Mouse (Mus musculus) forebrain, postnatal 0 days (tissue): ENCODE data around the gene Cdk19. TPM values are rescaled to one million over a fixed set of nuclear protein-coding genes. Genes with fewer than 3 reads are reported as not detected.

Experiments
- ATAC-seq: fragments of 200-750 bp; cut with Nextera tagmentation; 2 replicates; pipeline ENCODE4 v1.8.0; 2017; ENCODE audit warnings: mild to moderate bottlenecking, moderate library complexity
- DNase-seq: peaks from one replicate; pipeline ENCODE4 v3.0.0-alpha.2; 2015
- H3K27ac ChIP-seq: fragments of 300-500 bp; sonication (generic); 2 replicates; pipeline ENCODE4 v1.5.1; 2014; ENCODE audit warnings: low read depth, mild to moderate bottlenecking, antibody characterized with exemption, low read length, moderate library complexity, mixed read lengths
- H3K27me3 ChIP-seq: fragments of 300-500 bp; sonication (generic); 2 replicates; pipeline ENCODE4 v1.6.1; 2014; ENCODE audit warnings: mild to moderate bottlenecking, low read length, mixed read lengths; ENCODE audit not compliant: insufficient read depth
- H3K36me3 ChIP-seq: fragments of 300-500 bp; sonication (generic); 2 replicates; pipeline ENCODE4 v1.6.1; 2014; ENCODE audit warnings: mild to moderate bottlenecking, moderate library complexity; ENCODE audit not compliant: insufficient read depth
- H3K4me1 ChIP-seq: fragments of 300-500 bp; sonication (generic); 2 replicates; pipeline ENCODE4 v1.6.1; 2014; ENCODE audit warnings: antibody characterized with exemption; ENCODE audit not compliant: insufficient read depth
- H3K4me2 ChIP-seq: fragments of 300-500 bp; sonication (generic); 2 replicates; pipeline ENCODE4 v1.6.1; 2014; ENCODE audit warnings: low read depth, mild to moderate bottlenecking, moderate library complexity
- H3K4me3 ChIP-seq: fragments of 300-500 bp; sonication (generic); 2 replicates; pipeline ENCODE4 v1.5.1; 2014; ENCODE audit warnings: low read depth, low read length, mixed read lengths
- H3K9ac ChIP-seq: fragments of 300-500 bp; sonication (generic); 2 replicates; pipeline ENCODE4 v1.6.1; 2014; ENCODE audit warnings: mild to moderate bottlenecking
- H3K9me3 ChIP-seq: fragments of 300-500 bp; sonication (generic); 2 replicates; pipeline ENCODE4 v1.6.1; 2016; ENCODE audit warnings: low read length
- CTCF ChIP-seq: sonication (generic); IDR thresholded peaks from 2 replicates; pipeline ENCODE4 v1.5.1; 2016; ENCODE audit warnings: antibody characterized with exemption, control low read depth, low read depth
- WGBS: fragments of 180-500 bp; shearing (Covaris S2); extraction: QIAGEN DNeasy Blood & Tissue Kit; methylation state at CpG from one replicate; pipeline ENCODE4 v1.1.7; 2014; 5-methylcytosine and 5-hydroxymethylcytosine counted together
- polyA plus RNA-seq: library from polyadenylated mRNA; unstranded; fragments of >200 nt; fragmentation: Nextera tagmentation; extraction: Ambion mirVana; gene quantifications from 2 replicates; pipeline ENCODE4 v1.2.1, GENCODE M21; 2015
- total RNA-seq: library from RNA; depleted of rRNA; stranded (reverse); fragments of >200 nt; gene quantifications from 2 replicates; pipeline ENCODE4 v1.2.3, GENCODE M21; 2014

Gene Cdk19
- total and polyA plus RNA-seq, 2 experiments from 2014 or later = 11.5 to 33.7 TPM

- Histone ChIP-seq H3K27ac (peak overlapping the region; percentile 68), H3K36me3 (no peaks in the 10 kb centered on the region), H3K4me1 (peaks cover 13% of the 10 kb centered on the region), H3K4me2 (no peak overlapping the region), H3K4me3 (no peak overlapping the region), H3K27me3 (no peaks in the 10 kb centered on the region), H3K9ac (no peak overlapping the region), H3K9me3 (no peaks in the 10 kb centered on the region)
- 39% methylated on average over 3 of the region's 3 CpGs for WGBS
- no peak for TF ChIP-seq CTCF
- DNase-seq = no peak
- no peak for ATAC-seq
Measured at GRCm38 (mm10) chr10:40446088-40446604, 106.8 kb downstream of the Cdk19 start.

GRCm38 (mm10) chr10:40446630-40447029, 107.3 kb downstream of the Cdk19 start:
- peak; percentile 65 for DNase-seq
- peak overlapping the region; percentile 68; the same call in 1 of the 2 replicates for H3K27ac ChIP-seq
- no peak overlapping the region for H3K9ac ChIP-seq
- no peaks in the 10 kb centered on the region for H3K9me3 ChIP-seq
- peaks cover 13% of the 10 kb centered on the region for H3K4me1 ChIP-seq
- peak; percentile 82 for ATAC-seq
- H3K27me3 ChIP-seq = no peaks in the 10 kb centered on the region
- H3K4me2 ChIP-seq = no peak overlapping the region
- TF ChIP-seq CTCF = no peak
- no peaks in the 10 kb centered on the region for H3K36me3 ChIP-seq
- no peak overlapping the region for H3K4me3 ChIP-seq
- WGBS = 13% methylated on average over 3 of the region's 3 CpGs

- H3K27me3 ChIP-seq = no peaks in the 10 kb centered on the region
- peaks cover 13% of the 10 kb centered on the region for H3K4me1 ChIP-seq
- H3K4me2 ChIP-seq = no peak overlapping the region
- ATAC-seq (no peak), DNase-seq (no peak)
- no peaks in the 10 kb centered on the region for H3K36me3 ChIP-seq
- H3K9me3 ChIP-seq = no peaks in the 10 kb centered on the region
- no peak overlapping the region for H3K9ac ChIP-seq
- 55% methylated on average over 3 of the region's 3 CpGs for WGBS
- H3K27ac ChIP-seq = peak overlapping the region; percentile 59
- no peak overlapping the region for H3K4me3 ChIP-seq
- no peak for TF ChIP-seq CTCF
Measured at GRCm38 (mm10) chr10:40447295-40447694, 107.9 kb downstream of the Cdk19 start.

GRCm38 (mm10) chr10:40447921-40448320, 108.6 kb downstream of the Cdk19 start:
- H3K27ac ChIP-seq = peak overlapping the region; percentile 67
- WGBS = 44% methylated on average over 5 of the region's 5 CpGs
- no peak for ATAC-seq

GRCm38 (mm10) chr10:40448444-40448843, 109.1 kb downstream of the Cdk19 start:
- H3K27me3 ChIP-seq = no peaks in the 10 kb centered on the region
- no peak overlapping the region for H3K4me3 ChIP-seq
- H3K27ac ChIP-seq = peak overlapping the region; percentile 67
- TF ChIP-seq CTCF = no peak
- H3K9ac ChIP-seq = no peak overlapping the region
- H3K4me2 ChIP-seq = no peak overlapping the region
- H3K9me3 ChIP-seq = no peaks in the 10 kb centered on the region
- 59% methylated on average over 3 of the region's 3 CpGs for WGBS
- peak; percentile 21 for DNase-seq
- no peaks in the 10 kb centered on the region for H3K36me3 ChIP-seq
- peaks cover 13% of the 10 kb centered on the region for H3K4me1 ChIP-seq
- peak; percentile 59; the same call in 1 of the 2 replicates for ATAC-seq

More at GRCm38 (mm10) chr10:40447921-40448320, 108.6 kb downstream of the Cdk19 start:
- Histone ChIP-seq H3K4me1 (peaks cover 13% of the 10 kb centered on the region), H3K4me3 (no peak overlapping the region), H3K36me3 (no peaks in the 10 kb centered on the region), H3K4me2 (no peak overlapping the region), H3K9me3 (no peaks in the 10 kb centered on the region), H3K9ac (no peak overlapping the region), H3K27me3 (no peaks in the 10 kb centered on the region)
- no peak for DNase-seq
- TF ChIP-seq CTCF = no peak

GRCm38 (mm10) chr10:40449571-40449970, 110.2 kb downstream of the Cdk19 start:
- DNase-seq = no peak
- Histone ChIP-seq H3K9me3 (no peaks in the 10 kb centered on the region), H3K4me3 (no peak overlapping the region), H3K9ac (no peak overlapping the region), H3K36me3 (no peaks in the 10 kb centered on the region), H3K4me2 (no peak overlapping the region), H3K4me1 (peaks cover 13% of the 10 kb centered on the region), H3K27ac (no peak overlapping the region), H3K27me3 (no peaks in the 10 kb centered on the region)
- WGBS = 89% methylated on average over 6 of the region's 6 CpGs
- no peak for TF ChIP-seq CTCF
- no peak for ATAC-seq

GRCm38 (mm10) chr10:40450171-40450570, 110.8 kb downstream of the Cdk19 start:
- Histone ChIP-seq H3K27ac (no peak overlapping the region), H3K4me3 (no peak overlapping the region), H3K27me3 (no peaks in the 10 kb centered on the region), H3K36me3 (no peaks in the 10 kb centered on the region), H3K4me2 (no peak overlapping the region), H3K4me1 (peaks cover 13% of the 10 kb centered on the region), H3K9me3 (no peaks in the 10 kb centered on the region), H3K9ac (no peak overlapping the region)
- ATAC-seq = no peak
- 99% methylated on average over 4 of the region's 4 CpGs for WGBS
- TF ChIP-seq CTCF = no peak
- no peak for DNase-seq
